Mouse (Mus musculus) ES-E14 (cell line): ENCODE results near the gene Chpf.

ENCODE experiments used
- ZC3H11A ChIP-seq: IDR thresholded peaks from 2 replicates; pipeline ENCODE4 v1.6.1; 2012; ENCODE audit warnings: low read depth, mild to moderate bottlenecking, inconsistent platforms, low read length, borderline replicate concordance
- ZNF384 ChIP-seq: IDR thresholded peaks from 2 replicates; pipeline ENCODE4 v1.6.1; 2012; ENCODE audit warnings: low read depth, low read length, inconsistent platforms

DNA sequence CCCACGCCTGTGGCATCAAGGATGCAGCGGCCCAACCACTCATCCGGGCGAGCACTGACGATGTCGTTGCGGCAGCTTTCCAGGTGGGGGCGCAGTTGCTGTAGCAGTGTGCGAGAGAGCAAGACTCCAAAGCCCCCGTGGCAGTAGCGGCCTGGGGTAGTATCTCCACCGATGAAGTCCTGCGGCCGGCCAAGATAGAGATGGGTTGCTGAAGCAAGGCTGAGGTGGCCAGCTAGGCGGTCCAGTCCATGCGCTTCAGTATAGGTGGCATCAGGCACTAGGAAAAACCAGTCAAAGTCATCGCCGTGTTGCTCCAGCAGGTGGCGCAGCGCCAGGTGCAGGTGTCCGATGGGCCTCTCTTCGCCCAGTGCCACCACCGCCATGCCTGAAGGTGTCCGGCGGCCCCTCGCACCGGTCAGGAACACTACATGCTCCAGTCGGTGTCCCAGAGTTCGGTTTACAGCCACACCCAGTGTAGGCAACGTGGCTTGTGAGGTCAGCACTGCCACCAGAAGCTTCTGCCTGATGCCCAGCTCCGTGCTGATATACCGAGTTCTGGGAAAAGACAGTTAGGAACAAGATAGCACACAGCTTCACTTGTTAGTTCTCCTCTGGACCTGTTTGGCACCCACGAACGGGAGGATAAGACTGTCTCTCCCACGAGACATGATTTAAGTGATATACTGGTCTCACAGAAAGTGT lies 1.7 kb downstream of the Chpf start:
- TF ChIP-seq ZC3H11A, result 0 out of 2 replicates have a peak, but pooled peaks have one; percentile 22
- 0 out of 2 replicates have a peak, but pooled peaks have one; percentile 23 for TF ChIP-seq ZNF384
